In the genomic region with DNA sequence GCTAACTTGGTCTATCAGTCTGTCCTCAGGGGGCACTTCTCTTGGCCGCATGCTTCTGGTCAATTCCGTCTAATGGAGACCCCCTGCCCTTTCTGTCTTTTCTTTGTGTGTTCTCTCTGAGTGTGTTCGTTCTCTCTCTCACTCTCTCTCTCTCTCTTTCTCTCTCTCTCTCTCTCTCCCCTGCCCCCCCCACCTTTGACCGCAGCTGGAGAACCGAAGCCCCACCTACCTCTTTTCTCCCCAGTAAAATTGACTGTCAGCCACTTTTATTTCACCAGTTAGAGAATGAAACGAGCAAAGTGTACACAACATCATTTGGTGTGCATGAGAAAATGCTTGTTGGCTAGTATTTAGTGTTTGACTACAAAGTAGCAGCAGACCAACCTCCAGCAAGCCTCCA, we compare ENCODE assay signal across 31 mouse cellular contexts. TPM values are rescaled to one million over a fixed set of nuclear protein-coding genes. Genes with fewer than 3 reads are reported as not detected.
DNase-seq lines count a peak whose midpoint lies in the region; ATAC-seq and TF ChIP-seq lines count a peak whose summit lies in the region.
"Had no signal": no experiment of that assay in that cellular context is flagged by ENCODE, and none has a peak within 500 bp of the region (broad histone marks: within the 10 kb centered on the region; RNA-seq: fewer than 3 reads in every experiment).

No protein-coding gene starts in this region.

- H3K27ac ChIP-seq in heart, embryonic 16.5 days (ENCODE audit: low read length), result peak overlapping the region; percentile 39; the same call in 1 of the 2 replicates
- peak overlapping the region; percentile 17; the same call in 1 of the 2 replicates for H3K27ac ChIP-seq in small intestine, adult 2 months (ENCODE audit: insufficient read depth, low read depth, low read length)
- H3K27ac ChIP-seq: embryonic facial prominence, embryonic 10.5 days; embryonic facial prominence, embryonic 15.5 days; forebrain, embryonic 12.5 days; heart, adult 2 months; kidney, embryonic 15.5 days; liver, embryonic 14.5 days; macrophage; midbrain, embryonic 10.5 days; neural tube, embryonic 12.5 days; stomach, postnatal 0 days had no signal

- no peak overlapping the region for H3K4me2 ChIP-seq in heart, embryonic 16.5 days (ENCODE audit: low read depth, low read length)
- H3K4me2 ChIP-seq: embryonic facial prominence, embryonic 15.5 days; forebrain, embryonic 12.5 days; heart, embryonic 12.5 days; kidney, embryonic 15.5 days; neural tube, embryonic 12.5 days had no signal

- TF ChIP-seq POLR2A in small intestine, adult 2 months (IDR thresholded peaks at IDR 0.05; ENCODE audit: low read depth, low read length), result no peak

- H3K4me1 ChIP-seq in heart, embryonic 16.5 days (ENCODE audit: control insufficient read depth, insufficient read depth, low read length), result no peaks in the 10 kb centered on the region
- peaks cover 12% of the 10 kb centered on the region; the same call in 1 of the 2 replicates for H3K4me1 ChIP-seq in small intestine, adult 2 months (ENCODE audit: control insufficient read depth, insufficient read depth, insufficient read length, low read length)
- H3K4me1 ChIP-seq: kidney, embryonic 15.5 days; neural tube, embryonic 12.5 days had no signal

- H3K9ac ChIP-seq in heart, embryonic 16.5 days (ENCODE audit: low read length), result no peak overlapping the region
- H3K9ac ChIP-seq: embryonic facial prominence, embryonic 15.5 days; forebrain, embryonic 12.5 days; heart, embryonic 12.5 days; kidney, embryonic 15.5 days; liver, embryonic 14.5 days; neural tube, embryonic 12.5 days had no signal

- TF ChIP-seq CTCF in small intestine, adult 2 months (IDR thresholded peaks at IDR 0.05; ENCODE audit: extremely low read depth, insufficient read length, insufficient replicate concordance, low read depth, low read length), result no peak

- no peak for ATAC-seq in heart, embryonic 16.5 days (replicated peaks; ENCODE audit: extremely low read depth, insufficient read depth, low FRiP score)
- no peak for ATAC-seq in CD4-positive, CD25-positive, alpha-beta regulatory T cell, adult 4 months
- ATAC-seq: hindbrain, embryonic 16.5 days; midbrain, embryonic 16.5 days had no signal

- no peak overlapping the region for H3K4me3 ChIP-seq in heart, embryonic 16.5 days (ENCODE audit: low read length)
- H3K4me3 ChIP-seq in small intestine, adult 2 months (ENCODE audit: low read depth, low read length), result no peak overlapping the region
- H3K4me3 ChIP-seq: embryonic facial prominence, embryonic 10.5 days; embryonic facial prominence, embryonic 15.5 days; forebrain, embryonic 12.5 days; heart, adult 2 months; heart, embryonic 12.5 days; kidney, embryonic 15.5 days; midbrain, embryonic 10.5 days; neural tube, embryonic 12.5 days had no signal

- no peaks in the 10 kb centered on the region for H3K9me3 ChIP-seq in heart, embryonic 16.5 days (replicated peaks; ENCODE audit: control insufficient read depth, low read length)
- H3K9me3 ChIP-seq: embryonic facial prominence, embryonic 10.5 days; embryonic facial prominence, embryonic 15.5 days; forebrain, embryonic 12.5 days; heart, embryonic 12.5 days; kidney, embryonic 15.5 days; midbrain, embryonic 10.5 days; neural tube, embryonic 12.5 days had no signal

- WGBS in heart, embryonic 16.5 days, result 77% methylated on average over 6 of the region's 6 CpGs
- WGBS in small intestine, adult 2 months, result 63% methylated on average over 6 of the region's 6 CpGs

- no peaks in the 10 kb centered on the region for H3K27me3 ChIP-seq in heart, embryonic 16.5 days (ENCODE audit: control insufficient read depth, insufficient read depth, low read length)
- H3K27me3 ChIP-seq in small intestine, adult 2 months (ENCODE audit: control insufficient read depth, insufficient read depth, low read length), result no peaks in the 10 kb centered on the region
- H3K27me3 ChIP-seq: embryonic facial prominence, embryonic 15.5 days; forebrain, embryonic 12.5 days; heart, embryonic 12.5 days; kidney, embryonic 15.5 days; neural tube, embryonic 12.5 days had no signal

- H3K36me3 ChIP-seq in heart, embryonic 16.5 days (ENCODE audit: control insufficient read depth, insufficient read depth), result no peaks in the 10 kb centered on the region
- no peaks in the 10 kb centered on the region; the same call in 1 of the 2 replicates for H3K36me3 ChIP-seq in small intestine, adult 2 months (ENCODE audit: control insufficient read depth, insufficient read depth, low read length)

- no peak for DNase-seq in heart, adult 11 months
- DNase-seq in induced T-regulatory cell, adult 2 months (ENCODE audit: low read depth), result peak; percentile 60
- DNase-seq in thymus, postnatal 25 days, result peak; percentile 43
- DNase-seq in gastrocnemius, postnatal 25 days, result no peak
- no peak for DNase-seq in left cerebral cortex, adult 18-20 months (ENCODE audit: low spot score in 2 of 2)
- DNase-seq: adrenal gland, postnatal 25 days; cerebellum, adult 2 months; cerebellum, postnatal 25 days; gastrocnemius, postnatal 14 days; heart, adult 2 months; kidney, adult 18-20 months; kidney, postnatal 25 days; left cerebral cortex, postnatal 4 days; lung, adult 2 months; lung, postnatal 10 days; right cerebral cortex, adult 18-20 months had no signal

RNA-seq across cellular contexts. Expression of gene Xrn1, which starts 4.7 kb away (rescaled TPM):
- polyA plus RNA-seq in heart, embryonic 16.5 days (2015; fragmentation: Nextera tagmentation; extraction: Ambion mirVana), result 10.3 and 11.5 TPM in 2 replicates
- polyA plus RNA-seq in small intestine, adult 2 months (2012; rRNA removed), result 0.77 and 1.8 TPM in 2 replicates
- total RNA-seq in gastrocnemius, postnatal 25 days (2021), result 1 to 10 TPM; 8.1 to 9.2 TPM
- 10 to 100 TPM; 20.6 to 24.1 TPM for total RNA-seq in left cerebral cortex, adult 18-20 months (2021)
- polyA plus RNA-seq in CD4-positive, CD25-positive, alpha-beta regulatory T cell, adult 4 months (2017; shearing (Covaris generic)), result 10 to 100 TPM; 52.8 to 55.2 TPM

Comparison
In these comparisons a context has a peak if more than half of its experiments do, and no peak if none do; other contexts are left out.
1. DNase-seq: peak in induced T-regulatory cell, adult 2 months (single experiment) and thymus, postnatal 25 days (single experiment); none in heart, adult 11 months (single experiment), gastrocnemius, postnatal 25 days (single experiment) and left cerebral cortex, adult 18-20 months (0 of 2).